Mouse (Mus musculus) small intestine, adult 2 months (tissue): ENCODE measurements around the gene Klk1b1. TPM values are rescaled to one million over a fixed set of nuclear protein-coding genes. Genes with fewer than 3 reads are reported as not detected.
"Not testable (repeated sequence)": the region's sequence is repeated elsewhere in the genome, so short reads cannot be mapped to it uniquely, and the experiment has no call there.

Experiments used
- H3K27ac ChIP-seq: fragments of 200-500 bp; 2 replicates; pipeline ENCODE4 v1.5.1; 2012; ENCODE audit warnings: low read depth, low read length, control low read depth, inconsistent platforms; ENCODE audit not compliant: insufficient read depth
- H3K27me3 ChIP-seq: fragments of 200-500 bp; 2 replicates; pipeline ENCODE4 v1.6.1; 2012; ENCODE audit warnings: mild to moderate bottlenecking, moderate library complexity, low read length, inconsistent platforms; ENCODE audit not compliant: control insufficient read depth, insufficient read depth
- H3K36me3 ChIP-seq: fragments of 200-500 bp; 2 replicates; pipeline ENCODE4 v1.6.1; 2012; ENCODE audit warnings: mild to moderate bottlenecking, low read length, control low read depth, inconsistent platforms; ENCODE audit not compliant: control insufficient read depth, insufficient read depth
- H3K4me1 ChIP-seq: fragments of 200-500 bp; 2 replicates; pipeline ENCODE4 v1.6.1; 2012; ENCODE audit warnings: low read length, inconsistent platforms, mixed read lengths; ENCODE audit not compliant: control insufficient read depth, insufficient read depth, insufficient read length
- H3K4me3 ChIP-seq: fragments of 200-500 bp; 2 replicates; pipeline ENCODE4 v1.5.1; 2012; ENCODE audit warnings: low read depth, mild to moderate bottlenecking, control low read depth, inconsistent platforms, low read length, moderate library complexity
- CTCF ChIP-seq: fragments of 200-500 bp; IDR thresholded peaks from 2 replicates; pipeline ENCODE4 v1.5.1; 2012; ENCODE audit warnings: low read depth, mild to moderate bottlenecking, control low read depth, inconsistent platforms, low read length, moderate library complexity, mixed read lengths; ENCODE audit not compliant: insufficient replicate concordance, insufficient read length; ENCODE audit errors: extremely low read depth
- POLR2A ChIP-seq: fragments of 200-500 bp; IDR thresholded peaks from 2 replicates; pipeline ENCODE4 v1.6.1; 2012; ENCODE audit warnings: low read depth, mild to moderate bottlenecking, control low read depth, inconsistent platforms, low read length, moderate library complexity
- WGBS: fragments of 180-500 bp; shearing (Covaris S2); methylation state at CpG from one replicate; pipeline ENCODE4 v1.1.7; 2018; 5-methylcytosine and 5-hydroxymethylcytosine counted together
- polyA plus RNA-seq: library from polyadenylated mRNA; depleted of rRNA; stranded (reverse); fragments of >200 nt; gene quantifications from 2 replicates; pipeline ENCODE4 v1.2.3, GENCODE M21; 2012; rRNA removed

The Klk1b1 gene
- polyA plus RNA-seq, 1 experiment: not detected

DNA sequence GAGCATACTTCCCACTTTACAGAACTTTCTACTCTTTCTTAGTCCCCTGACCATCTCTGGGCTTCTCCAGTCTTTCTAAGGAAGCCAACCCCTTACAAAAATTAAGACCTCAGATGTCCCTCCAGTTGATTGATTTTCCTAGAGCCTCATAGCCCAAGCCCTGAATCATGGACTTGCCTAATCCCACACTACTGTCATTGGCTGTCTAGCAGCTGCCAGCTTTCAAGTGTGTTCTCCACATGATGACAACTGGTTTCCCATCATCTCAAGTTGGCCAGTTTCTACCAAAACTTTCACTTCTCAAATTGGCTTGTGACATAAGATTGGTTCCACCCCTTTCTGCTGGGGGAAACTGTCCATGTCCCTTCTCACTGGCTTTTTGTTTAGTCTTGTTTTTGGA, 38.3 kb downstream of the Klk1b1 start:
- no peak for TF ChIP-seq POLR2A
- TF ChIP-seq CTCF: no peak
- Histone ChIP-seq H3K4me1 (peaks cover 4% of the 10 kb centered on the region; the same call in 1 of the 2 replicates), H3K27ac (no peak overlapping the region), H3K36me3 (no peaks in the 10 kb centered on the region), H3K27me3 (no peaks in the 10 kb centered on the region), H3K4me3 (no peak overlapping the region)

- H3K36me3 ChIP-seq, H3K27me3 ChIP-seq, H3K4me1 ChIP-seq, H3K27ac ChIP-seq, H3K4me3 ChIP-seq: not testable (repeated sequence)
Measured at GRCm38 (mm10) chr7:44011868-44012267, 45.3 kb downstream of the Klk1b1 start, which contains the start of gene Klk1b26. Klk1b26 (plus strand) TSS chr7:44012168.

GRCm38 (mm10) chr7:44014666-44015065, 48.1 kb downstream of the Klk1b1 start:
- 75% methylated on average over 6 of the region's 6 CpGs for WGBS
- H3K27ac ChIP-seq, H3K4me1 ChIP-seq, H3K4me3 ChIP-seq, H3K36me3 ChIP-seq, H3K27me3 ChIP-seq: not testable (repeated sequence)

DNA sequence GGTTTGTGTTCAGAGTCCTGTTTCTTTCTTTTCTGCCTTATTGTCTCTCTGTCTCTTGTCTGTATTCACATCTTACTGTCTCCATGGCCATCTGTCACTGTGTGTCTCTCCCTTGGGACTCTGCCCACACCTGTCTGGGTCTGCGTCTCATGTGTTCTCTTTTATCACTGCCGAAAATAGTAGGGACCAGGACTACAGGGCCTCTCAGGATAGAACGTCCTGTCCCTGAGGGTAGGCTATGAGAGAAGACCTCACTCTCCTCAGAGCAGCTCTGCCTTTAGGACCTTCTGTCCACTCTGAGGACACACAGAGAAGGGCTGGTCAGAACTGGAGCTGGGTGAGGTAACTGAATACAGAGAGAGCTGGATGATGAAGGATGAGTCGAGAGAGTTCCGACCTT, 48.5 kb downstream of the Klk1b1 start:
- H3K36me3 ChIP-seq: no peaks in the 10 kb centered on the region
- H3K27ac ChIP-seq: no peak overlapping the region
- H3K4me1 ChIP-seq: no peaks in the 10 kb centered on the region
- no peak overlapping the region for H3K4me3 ChIP-seq
- H3K27me3 ChIP-seq: no peaks in the 10 kb centered on the region
- TF ChIP-seq CTCF (no peak), POLR2A (no peak)
- 70% methylated on average over 5 of the region's 5 CpGs for WGBS

Other genes starting within 250 kb of the Klk1b1 start
- not detected in 2 replicates for gene Klk12, start 197.9 kb upstream of the Klk1b1 start, polyA plus RNA-seq
- not detected in 2 replicates for gene Klk11, start 192.1 kb upstream of the Klk1b1 start, polyA plus RNA-seq
- gene Klk10, start 185.7 kb upstream of the Klk1b1 start, polyA plus RNA-seq: 0.19 TPM in 2 replicates
- 0.15 TPM in 1 of 2 replicates, not detected in the other for gene Klk9, start 174.9 kb upstream of the Klk1b1 start, polyA plus RNA-seq
- 3.6 and 4.4 TPM in 2 replicates for gene Klk8, start 169.2 kb upstream of the Klk1b1 start, polyA plus RNA-seq
- gene Klk7, start 155.5 kb upstream of the Klk1b1 start, polyA plus RNA-seq: not detected in 2 replicates
- gene Klk6, start 142.3 kb upstream of the Klk1b1 start, polyA plus RNA-seq: 0.22 TPM in 1 of 2 replicates, not detected in the other
- not detected in 2 replicates for gene Klk5, start 124.8 kb upstream of the Klk1b1 start, polyA plus RNA-seq
- gene Klk4, start 85.6 kb upstream of the Klk1b1 start, polyA plus RNA-seq: not detected in 2 replicates
- gene Klk15, start 33.0 kb upstream of the Klk1b1 start, polyA plus RNA-seq: not detected in 2 replicates
- gene Klk1b8, start 16.1 kb upstream of the Klk1b1 start, polyA plus RNA-seq: 0.43 TPM in 1 of 2 replicates, not detected in the other
- gene Klk1b9, start 9.3 kb downstream of the Klk1b1 start, polyA plus RNA-seq: not detected in 2 replicates
- 8.5 TPM in 1 of 2 replicates, not detected in the other for gene Klk1b11, start 29.1 kb downstream of the Klk1b1 start, polyA plus RNA-seq
- 0.13 TPM in 1 of 2 replicates, not detected in the other for gene Klk1b26, start 45.4 kb downstream of the Klk1b1 start, polyA plus RNA-seq
- 0.52 and 0.65 TPM in 2 replicates for gene Klk1b27, start 85.5 kb downstream of the Klk1b1 start, polyA plus RNA-seq
- not detected in 2 replicates for gene Klk1b21, start 135.6 kb downstream of the Klk1b1 start, polyA plus RNA-seq
- not detected in 2 replicates for gene Klk1b22, start 145.9 kb downstream of the Klk1b1 start, polyA plus RNA-seq
- gene Klk1b16, start 170.0 kb downstream of the Klk1b1 start, polyA plus RNA-seq: not detected in 2 replicates
- gene Klk1b24, start 221.5 kb downstream of the Klk1b1 start, polyA plus RNA-seq: 1.9 TPM in 1 of 2 replicates, not detected in the other
- gene Klk1b3, start 231.4 kb downstream of the Klk1b1 start, polyA plus RNA-seq: 0.19 and 4.6 TPM in 2 replicates
- gene Klk1b4, start 240.7 kb downstream of the Klk1b1 start, polyA plus RNA-seq: 10.1 TPM in 1 of 2 replicates, not detected in the other
- gene Klk1b5, start 249.2 kb downstream of the Klk1b1 start, polyA plus RNA-seq: 0.28 and 19.2 TPM in 2 replicates